Mouse (Mus musculus): ENCODE results near the gene Washc1. TPM values are rescaled to one million over a fixed set of nuclear protein-coding genes. Genes with fewer than 3 reads are reported as not detected.
"Not testable (repeated sequence)": the region's sequence is repeated elsewhere in the genome, so short reads cannot be mapped to it uniquely, and the experiment has no call there.

Washc1 gene
- polyA plus RNA-seq, 1 experiment from 2014 or later: 37.3 TPM

GRCm38 (mm10) chr17:66123816-66124610, 12.7 kb downstream of the Washc1 start:
- Histone ChIP-seq H3K4me3 (ENCODE audit: low read depth, low read length) (peak overlapping the region; percentile 54), H3K4me2 (ENCODE audit: low read depth, low read length) (peak overlapping the region; percentile 48), H3K36me3 (ENCODE audit: control insufficient read depth, insufficient read depth, low read length) (peaks cover 8% of the 10 kb centered on the region; the same call in 1 of the 2 replicates), H3K27me3 (ENCODE audit: control insufficient read depth, insufficient read depth, low read length) (no peaks in the 10 kb centered on the region), H3K9me3 (ENCODE audit: control insufficient read depth, low read length) (no peaks in the 10 kb centered on the region), H3K27ac (ENCODE audit: low read depth, low read length) (no peak overlapping the region), H3K4me1 (ENCODE audit: control insufficient read depth, insufficient read depth, low read length) (peaks cover 6% of the 10 kb centered on the region; the same call in 1 of the 2 replicates), H3K9ac (replicated peaks; ENCODE audit: low read depth, low read length) (peak overlapping the region; percentile 49)
- WGBS: 2% methylated on average over 20 of the region's 20 CpGs
- ATAC-seq (ENCODE audit: low read depth): peak; percentile 26

GRCm38 (mm10) chr17:66125211-66125610, 13.9 kb downstream of the Washc1 start:
- Histone ChIP-seq H3K36me3 (ENCODE audit: control insufficient read depth, insufficient read depth, low read length) (no peaks in the 10 kb centered on the region), H3K4me3 (ENCODE audit: low read depth, low read length) (no peak overlapping the region), H3K9ac (replicated peaks; ENCODE audit: low read depth, low read length) (no peak overlapping the region), H3K27me3 (ENCODE audit: control insufficient read depth, insufficient read depth, low read length) (no peaks in the 10 kb centered on the region), H3K27ac (ENCODE audit: low read depth, low read length) (no peak overlapping the region), H3K4me1 (ENCODE audit: control insufficient read depth, insufficient read depth, low read length) (peaks cover 6% of the 10 kb centered on the region; the same call in 1 of the 2 replicates), H3K4me2 (ENCODE audit: low read depth, low read length) (no peak overlapping the region), H3K9me3 (ENCODE audit: control insufficient read depth, low read length) (no peaks in the 10 kb centered on the region)
- ATAC-seq (ENCODE audit: low read depth): no peak
- 79% methylated on average over 5 of the region's 5 CpGs for WGBS

- WGBS: 91% methylated on average over 9 of the region's 9 CpGs
- Histone ChIP-seq H3K27ac (ENCODE audit: low read depth, low read length) (no peak overlapping the region), H3K4me2 (ENCODE audit: low read depth, low read length) (no peak overlapping the region), H3K4me1 (ENCODE audit: control insufficient read depth, insufficient read depth, low read length) (no peaks in the 10 kb centered on the region), H3K9ac (replicated peaks; ENCODE audit: low read depth, low read length) (no peak overlapping the region), H3K27me3 (ENCODE audit: control insufficient read depth, insufficient read depth, low read length) (no peaks in the 10 kb centered on the region), H3K9me3 (ENCODE audit: control insufficient read depth, low read length) (no peaks in the 10 kb centered on the region), H3K36me3 (ENCODE audit: control insufficient read depth, insufficient read depth, low read length) (no peaks in the 10 kb centered on the region), H3K4me3 (ENCODE audit: low read depth, low read length) (no peak overlapping the region)
- no peak for ATAC-seq (ENCODE audit: low read depth)
These were observed 19.0 kb downstream of the Washc1 start for GRCm38 (mm10) chr17:66130371-66130770.

GRCm38 (mm10) chr17:66131212-66131611, 19.9 kb downstream of the Washc1 start:
- Histone ChIP-seq H3K9me3 (ENCODE audit: control insufficient read depth, low read length) (no peaks in the 10 kb centered on the region), H3K27ac (ENCODE audit: low read depth, low read length) (no peak overlapping the region), H3K4me1 (ENCODE audit: control insufficient read depth, insufficient read depth, low read length) (no peaks in the 10 kb centered on the region), H3K27me3 (ENCODE audit: control insufficient read depth, insufficient read depth, low read length) (no peaks in the 10 kb centered on the region), H3K4me3 (ENCODE audit: low read depth, low read length) (no peak overlapping the region), H3K9ac (replicated peaks; ENCODE audit: low read depth, low read length) (no peak overlapping the region), H3K36me3 (ENCODE audit: control insufficient read depth, insufficient read depth, low read length) (no peaks in the 10 kb centered on the region), H3K4me2 (ENCODE audit: low read depth, low read length) (no peak overlapping the region)
- 96% methylated on average over 4 of the region's 4 CpGs for WGBS
- no peak for ATAC-seq (ENCODE audit: low read depth)

GRCm38 (mm10) chr17:66152706-66153662, 41.6 kb downstream of the Washc1 start:
- H3K9me3 ChIP-seq (ENCODE audit: control insufficient read depth, low read length); H3K9ac ChIP-seq (replicated peaks; ENCODE audit: low read depth, low read length): not testable (repeated sequence)
- WGBS: 80% methylated on average over 5 of the region's 8 CpGs

GRCm38 (mm10) chr17:66153735-66154423, 42.5 kb downstream of the Washc1 start:
- not testable (repeated sequence) for H3K9ac ChIP-seq (replicated peaks; ENCODE audit: low read depth, low read length); H3K27me3 ChIP-seq (ENCODE audit: control insufficient read depth, insufficient read depth, low read length); H3K4me1 ChIP-seq (ENCODE audit: control insufficient read depth, insufficient read depth, low read length); H3K4me2 ChIP-seq (ENCODE audit: low read depth, low read length); H3K27ac ChIP-seq (ENCODE audit: low read depth, low read length); ATAC-seq (ENCODE audit: low read depth); H3K4me3 ChIP-seq (ENCODE audit: low read depth, low read length); H3K36me3 ChIP-seq (ENCODE audit: control insufficient read depth, insufficient read depth, low read length); H3K9me3 ChIP-seq (ENCODE audit: control insufficient read depth, low read length)
- WGBS: 94% methylated on average over 4 of the region's 4 CpGs

More at GRCm38 (mm10) chr17:66152706-66153662, 41.6 kb downstream of the Washc1 start:
- not testable (repeated sequence) for H3K36me3 ChIP-seq (ENCODE audit: control insufficient read depth, insufficient read depth, low read length); H3K4me1 ChIP-seq (ENCODE audit: control insufficient read depth, insufficient read depth, low read length); H3K27me3 ChIP-seq (ENCODE audit: control insufficient read depth, insufficient read depth, low read length); H3K4me3 ChIP-seq (ENCODE audit: low read depth, low read length); H3K4me2 ChIP-seq (ENCODE audit: low read depth, low read length); H3K27ac ChIP-seq (ENCODE audit: low read depth, low read length)
- peak; percentile 79; the same call in 1 of the 2 replicates for ATAC-seq (ENCODE audit: low read depth)

GRCm38 (mm10) chr17:66154876-66155275, 43.5 kb downstream of the Washc1 start:
- Histone ChIP-seq H3K9ac (replicated peaks; ENCODE audit: low read depth, low read length) (no peak overlapping the region), H3K27ac (ENCODE audit: low read depth, low read length) (no peak overlapping the region), H3K9me3 (ENCODE audit: control insufficient read depth, low read length) (no peaks in the 10 kb centered on the region), H3K4me2 (ENCODE audit: low read depth, low read length) (no peak overlapping the region), H3K36me3 (ENCODE audit: control insufficient read depth, insufficient read depth, low read length) (no peaks in the 10 kb centered on the region), H3K27me3 (ENCODE audit: control insufficient read depth, insufficient read depth, low read length) (no peaks in the 10 kb centered on the region), H3K4me1 (ENCODE audit: control insufficient read depth, insufficient read depth, low read length) (no peaks in the 10 kb centered on the region), H3K4me3 (ENCODE audit: low read depth, low read length) (no peak overlapping the region)
- ATAC-seq (ENCODE audit: low read depth): no peak
- WGBS: 85% methylated on average over 2 of the region's 2 CpGs

GRCm38 (mm10) chr17:66158271-66158670, 46.9 kb downstream of the Washc1 start:
- no peak overlapping the region for H3K27ac ChIP-seq (ENCODE audit: low read depth, low read length)

More at GRCm38 (mm10) chr17:66158271-66158670, 46.9 kb downstream of the Washc1 start:
- no peaks in the 10 kb centered on the region for H3K4me1 ChIP-seq (ENCODE audit: control insufficient read depth, insufficient read depth, low read length)
- H3K9me3 ChIP-seq (ENCODE audit: control insufficient read depth, low read length): no peaks in the 10 kb centered on the region; the same call in 1 of the 2 replicates
- H3K27me3 ChIP-seq (ENCODE audit: control insufficient read depth, insufficient read depth, low read length): no peaks in the 10 kb centered on the region
- no peak overlapping the region for H3K4me3 ChIP-seq (ENCODE audit: low read depth, low read length)
- 87% methylated on average over 5 of the region's 5 CpGs for WGBS
- H3K36me3 ChIP-seq (ENCODE audit: control insufficient read depth, insufficient read depth, low read length): no peaks in the 10 kb centered on the region
- H3K9ac ChIP-seq (replicated peaks; ENCODE audit: low read depth, low read length): no peak overlapping the region
- no peak overlapping the region for H3K4me2 ChIP-seq (ENCODE audit: low read depth, low read length)
- no peak for ATAC-seq (ENCODE audit: low read depth)
